Mouse (Mus musculus): ENCODE measurements at regions not wholly inside any gene's neighbourhood (a gene's known extent, or its start where the extent isn't known, plus 50 kb on each side); places are given as distances from the start of the nearest gene placed in this dataset.

DNA sequence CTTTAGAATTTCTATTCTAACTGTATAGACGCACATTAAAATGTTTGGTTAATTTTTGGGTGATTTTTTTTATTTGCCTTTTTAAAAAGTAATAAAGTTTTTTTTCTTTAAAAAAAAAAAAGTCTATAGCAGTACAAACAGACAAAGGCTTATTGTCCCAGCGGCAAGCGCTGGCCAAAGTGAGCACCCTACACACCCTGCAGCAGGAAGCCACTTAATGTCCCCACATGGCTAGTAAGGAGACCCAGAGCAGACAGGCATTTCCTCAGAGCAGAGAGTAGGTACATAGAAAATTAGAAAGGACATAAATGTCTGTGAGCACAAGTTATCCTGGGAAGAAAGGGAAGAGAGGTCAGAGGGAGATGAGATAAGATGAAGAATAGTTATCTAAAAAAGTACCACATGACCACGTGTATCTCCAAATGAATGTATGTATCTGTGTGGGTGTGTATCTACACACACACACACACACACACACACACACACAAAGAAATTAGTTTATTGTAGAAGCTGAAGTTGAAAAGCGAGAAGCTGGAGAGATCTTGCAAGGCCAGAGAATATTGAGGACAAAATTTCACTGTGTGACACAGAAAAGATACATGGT is 50.7 kb upstream of the Gadd45a start:
- H3K27me3 ChIP-seq (ENCODE audit: control insufficient read depth, insufficient read depth, insufficient read length): no peaks in the 10 kb centered on the region
- no peak overlapping the region for H3ac ChIP-seq (ENCODE audit: control insufficient read depth, insufficient read length)
- no peaks in the 10 kb centered on the region for H3K79me2 ChIP-seq (ENCODE audit: control insufficient read depth, insufficient read depth)
- H3K4me3 ChIP-seq: no peak overlapping the region
- TF ChIP-seq SRF (IDR thresholded peaks at IDR 0.05; ENCODE audit: control insufficient read depth, insufficient read length, low read depth): no peak
- TF ChIP-seq POLR2AphosphoS2 (IDR thresholded peaks at IDR 0.05; ENCODE audit: insufficient read length, low read depth): no peak
- TF ChIP-seq CEBPB (IDR thresholded peaks at IDR 0.05; ENCODE audit: insufficient read depth, poor library complexity, severe bottlenecking): no peak
- no peak for TF ChIP-seq MYOG (IDR thresholded peaks at IDR 0.05; ENCODE audit: control insufficient read depth in 1 of 3, insufficient read depth in 1 of 3, insufficient read length in 2 of 3, low read depth in 2 of 3)
- TF ChIP-seq E2F4 (IDR thresholded peaks at IDR 0.05; ENCODE audit: insufficient read depth): no peak
- no peak for TF ChIP-seq TCF3 (IDR thresholded peaks at IDR 0.05; ENCODE audit: insufficient read length, low read depth)
- TF ChIP-seq POLR2A (IDR thresholded peaks at IDR 0.05; ENCODE audit: insufficient read length, low read depth): no peak
- TF ChIP-seq REST (IDR thresholded peaks at IDR 0.05; ENCODE audit: insufficient read depth, insufficient read length): no peak
- no peak for TF ChIP-seq TCF12 (IDR thresholded peaks at IDR 0.05; ENCODE audit: insufficient read depth, poor library complexity, severe bottlenecking)
- TF ChIP-seq USF1 (IDR thresholded peaks at IDR 0.05; ENCODE audit: low read depth): no peak
- TF ChIP-seq MYOD1 (IDR thresholded peaks at IDR 0.05; ENCODE audit: control insufficient read depth in 1 of 3, insufficient read length in 2 of 3, low read depth in 2 of 3): no peak
- TF ChIP-seq MAX (IDR thresholded peaks at IDR 0.05; ENCODE audit: low read depth): no peak
- H3K4me2 ChIP-seq (ENCODE audit: low read depth): no peak overlapping the region
- H3K36me3 ChIP-seq (ENCODE audit: control insufficient read depth, insufficient read depth): no peaks in the 10 kb centered on the region

DNA sequence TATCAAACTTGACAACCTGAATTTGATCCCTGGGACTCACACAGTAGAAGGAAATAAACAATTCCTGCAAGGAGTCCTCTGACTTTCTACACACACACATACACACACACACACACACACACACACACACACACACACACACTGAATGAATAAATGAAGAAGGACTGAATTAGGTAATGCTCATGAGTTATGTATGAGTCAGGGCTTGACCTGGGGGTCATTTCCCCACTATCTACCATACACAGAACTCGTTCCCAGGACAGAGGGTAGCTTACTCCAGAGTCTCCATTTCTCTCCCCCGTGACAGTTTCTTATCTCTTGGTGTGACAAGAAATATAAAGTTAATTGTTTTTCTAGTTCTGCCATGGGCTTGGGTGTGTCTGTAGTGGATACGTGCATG is 50.1 kb upstream of the Gadd45a start:
- peak overlapping the region; percentile 45 for H3K4me2 ChIP-seq (ENCODE audit: low read depth)
- no peaks in the 10 kb centered on the region for H3K36me3 ChIP-seq (ENCODE audit: control insufficient read depth, insufficient read depth)
- H3K79me2 ChIP-seq (ENCODE audit: control insufficient read depth, insufficient read depth): no peaks in the 10 kb centered on the region
- no peak overlapping the region for H3ac ChIP-seq (ENCODE audit: control insufficient read depth, insufficient read length)
- TF ChIP-seq MYOD1 (IDR thresholded peaks at IDR 0.05; ENCODE audit: control insufficient read depth in 1 of 3, insufficient read length in 2 of 3, low read depth in 2 of 3): no peak
- no peak for TF ChIP-seq E2F4 (IDR thresholded peaks at IDR 0.05; ENCODE audit: insufficient read depth)
- no peak for TF ChIP-seq USF1 (IDR thresholded peaks at IDR 0.05; ENCODE audit: low read depth)
- TF ChIP-seq POLR2AphosphoS2 (IDR thresholded peaks at IDR 0.05; ENCODE audit: insufficient read length, low read depth): no peak
- TF ChIP-seq MAX (IDR thresholded peaks at IDR 0.05; ENCODE audit: low read depth): no peak
- TF ChIP-seq POLR2A (IDR thresholded peaks at IDR 0.05; ENCODE audit: insufficient read length, low read depth): no peak
- TF ChIP-seq TCF3 (IDR thresholded peaks at IDR 0.05; ENCODE audit: insufficient read length, low read depth): no peak
- TF ChIP-seq TCF12 (IDR thresholded peaks at IDR 0.05; ENCODE audit: insufficient read depth, poor library complexity, severe bottlenecking): no peak
- no peak for TF ChIP-seq CEBPB (IDR thresholded peaks at IDR 0.05; ENCODE audit: insufficient read depth, poor library complexity, severe bottlenecking)
- no peak for TF ChIP-seq REST (IDR thresholded peaks at IDR 0.05; ENCODE audit: insufficient read depth, insufficient read length)
- TF ChIP-seq SRF (IDR thresholded peaks at IDR 0.05; ENCODE audit: control insufficient read depth, insufficient read length, low read depth): no peak
- no peak for TF ChIP-seq MYOG (IDR thresholded peaks at IDR 0.05; ENCODE audit: control insufficient read depth in 1 of 3, insufficient read depth in 1 of 3, insufficient read length in 2 of 3, low read depth in 2 of 3)
- no peaks in the 10 kb centered on the region for H3K27me3 ChIP-seq (ENCODE audit: control insufficient read depth, insufficient read depth, insufficient read length)
- no peak overlapping the region for H3K4me3 ChIP-seq
